Comparison of ENCODE assay signal across 8 mouse cellular contexts in the genomic region with DNA sequence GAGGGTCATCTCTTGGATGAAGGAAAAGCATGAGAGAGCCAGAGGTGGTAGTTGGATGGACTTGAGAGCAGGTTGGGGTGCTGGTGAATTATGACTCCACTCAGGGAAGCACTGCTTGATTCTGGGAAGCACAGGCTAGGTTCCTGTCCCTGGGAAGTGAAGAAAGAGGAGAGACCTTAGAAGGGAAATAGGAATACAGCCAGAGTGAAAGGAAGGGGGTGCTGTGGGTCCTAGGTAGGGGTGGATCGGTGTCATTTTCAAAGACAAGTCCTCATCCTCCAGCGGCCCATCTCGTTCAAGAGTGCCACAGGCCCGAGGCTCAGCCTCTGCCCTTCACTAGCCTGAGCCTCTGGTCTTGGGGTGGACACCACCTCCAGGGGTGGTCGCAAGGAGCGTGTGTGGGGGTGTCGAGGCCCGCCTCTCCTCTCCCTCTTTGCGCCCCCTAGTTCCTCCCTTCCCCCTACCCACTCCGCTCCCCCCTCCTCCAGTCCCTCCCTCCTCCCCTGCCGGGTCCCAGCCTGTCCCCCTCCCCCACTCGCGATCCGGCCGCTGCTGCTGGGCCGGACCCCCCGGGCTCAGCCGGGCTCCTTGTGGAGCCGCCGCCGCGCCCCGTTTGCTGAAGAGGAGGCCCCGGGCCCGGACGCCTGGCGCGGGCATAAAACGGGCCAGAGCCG. TPM values are rescaled to one million over a fixed set of nuclear protein-coding genes. Genes with fewer than 3 reads are reported as not detected.
A peak's percentile ranks its signal among the peaks of the same experiment; 100 is the strongest.
DNase-seq lines count a peak whose midpoint lies in the region; ATAC-seq lines count a peak whose summit lies in the region.

No protein-coding gene starts in this region.

- H3K4me1 ChIP-seq in forebrain, embryonic 15.5 days: peaks cover 20% of the 10 kb centered on the region

- under 1% methylated on average over 30 of the region's 30 CpGs for WGBS in forebrain, embryonic 15.5 days

- peak overlapping the region; percentile 79 for H3K9ac ChIP-seq in forebrain, embryonic 15.5 days (replicated peaks)

- intact Hi-C loops in left cerebral cortex, postnatal 4 days (cut with DNase I): no loop called here

- H3K4me2 ChIP-seq in forebrain, embryonic 15.5 days (replicated peaks): peak overlapping the region; percentile 90

- peak; percentile 62 for DNase-seq in adrenal gland, postnatal 14 days
- no peak for DNase-seq in adrenal gland, adult 2 months
- peak; percentile 66 for DNase-seq in left cerebral cortex, postnatal 4 days
- DNase-seq in left cerebral cortex, adult 11 months (ENCODE audit: low spot score): no peak
- DNase-seq in mesoderm, embryonic 11.5 days (ENCODE audit: low read depth, low spot score): peak; percentile 46
- DNase-seq in spleen, postnatal 36 days (ENCODE audit: low spot score in 2 of 2): no peak
- DNase-seq in retina, embryonic 14.5 days (ENCODE audit: low spot score): no peak

- ATAC-seq in forebrain, embryonic 15.5 days (replicated peaks): peak; percentile 49

- H3K27me3 ChIP-seq in forebrain, embryonic 15.5 days: peaks cover 22% of the 10 kb centered on the region

- no peaks in the 10 kb centered on the region for H3K9me3 ChIP-seq in forebrain, embryonic 15.5 days

- peak overlapping the region; percentile 44 for H3K27ac ChIP-seq in forebrain, embryonic 15.5 days (replicated peaks)

- H3K4me3 ChIP-seq in forebrain, embryonic 15.5 days: peak overlapping the region; percentile 74

- H3K36me3 ChIP-seq in forebrain, embryonic 15.5 days: no peaks in the 10 kb centered on the region

RNA-seq across cellular contexts. Expression of gene Chrd, which starts 0.5 kb away (rescaled TPM):
- total RNA-seq in adrenal gland, postnatal 14 days (2021): 5.2 and 5.9 TPM in 2 replicates
- total RNA-seq in adrenal gland, adult 2 months (2021): 10 to 100 TPM in 1 of 2 experiments, 1 to 10 TPM in 1; 9.1 to 19.3 TPM
- 41.4 and 43.5 TPM in 2 replicates for polyA plus RNA-seq in adrenal gland, adult 2 months (2012; rRNA removed)
- 10 to 100 TPM; 15.4 to 18.6 TPM for total RNA-seq in left cerebral cortex, postnatal 4 days (2021)
- 3.5 and 3.7 TPM in 2 replicates for polyA plus RNA-seq in forebrain, embryonic 15.5 days (2015; fragmentation: Nextera tagmentation; extraction: Ambion mirVana)

RNA-seq across cellular contexts. Expression of gene Thpo, which starts 1.9 kb away (rescaled TPM):
- total RNA-seq in adrenal gland, postnatal 14 days (2021): 0.71 and 2.8 TPM in 2 replicates
- total RNA-seq in adrenal gland, adult 2 months (2021): 1 to 10 TPM; 1.2 to 6.4 TPM
- polyA plus RNA-seq in adrenal gland, adult 2 months (2012; rRNA removed): 9.7 and 15.3 TPM in 2 replicates
- total RNA-seq in left cerebral cortex, postnatal 4 days (2021): 1 to 10 TPM; 1.2 to 2.3 TPM
- 0.80 and 0.91 TPM in 2 replicates for polyA plus RNA-seq in forebrain, embryonic 15.5 days (2015; fragmentation: Nextera tagmentation; extraction: Ambion mirVana)

RNA-seq across cellular contexts. Expression of gene Clcn2, which starts 14.8 kb away (rescaled TPM):
- total RNA-seq in adrenal gland, postnatal 14 days (2021): 19.5 and 26.8 TPM in 2 replicates
- 10 to 100 TPM; 24.5 to 60.5 TPM for total RNA-seq in adrenal gland, adult 2 months (2021)
- polyA plus RNA-seq in adrenal gland, adult 2 months (2012; rRNA removed): 198 and 282 TPM in 2 replicates
- total RNA-seq in left cerebral cortex, postnatal 4 days (2021): 10 to 100 TPM; 38.8 to 40.3 TPM
- polyA plus RNA-seq in forebrain, embryonic 15.5 days (2015; fragmentation: Nextera tagmentation; extraction: Ambion mirVana): 19.2 and 19.8 TPM in 2 replicates

RNA-seq across cellular contexts. Expression of gene Polr2h, which starts 14.9 kb away (rescaled TPM):
- 33.1 and 34.3 TPM in 2 replicates for total RNA-seq in adrenal gland, postnatal 14 days (2021)
- total RNA-seq in adrenal gland, adult 2 months (2021): 10 to 100 TPM; 31.2 to 45.2 TPM
- polyA plus RNA-seq in adrenal gland, adult 2 months (2012; rRNA removed): 9.3 and 9.5 TPM in 2 replicates
- 10 to 100 TPM; 30.5 to 32.0 TPM for total RNA-seq in left cerebral cortex, postnatal 4 days (2021)
- 86.4 and 96.1 TPM in 2 replicates for polyA plus RNA-seq in forebrain, embryonic 15.5 days (2015; fragmentation: Nextera tagmentation; extraction: Ambion mirVana)

RNA-seq across cellular contexts. Expression of gene Fam131a, which starts 39.3 kb away (rescaled TPM):
- 12.5 and 12.6 TPM in 2 replicates for total RNA-seq in adrenal gland, postnatal 14 days (2021)
- 10 to 100 TPM; 10.3 to 13.3 TPM for total RNA-seq in adrenal gland, adult 2 months (2021)
- polyA plus RNA-seq in adrenal gland, adult 2 months (2012; rRNA removed): 24.9 and 29.4 TPM in 2 replicates
- 100 to 1,000 TPM; 101 to 115 TPM for total RNA-seq in left cerebral cortex, postnatal 4 days (2021)
- 51.8 and 54.4 TPM in 2 replicates for polyA plus RNA-seq in forebrain, embryonic 15.5 days (2015; fragmentation: Nextera tagmentation; extraction: Ambion mirVana)

Comparison
In these comparisons a context has a peak if more than half of its experiments do, and no peak if none do; other contexts are left out.
1. DNase-seq: peak in adrenal gland, postnatal 14 days (single experiment), left cerebral cortex, postnatal 4 days (single experiment) and mesoderm, embryonic 11.5 days (single experiment); none in adrenal gland, adult 2 months (single experiment), left cerebral cortex, adult 11 months (single experiment), spleen, postnatal 36 days (0 of 2) and retina, embryonic 14.5 days (single experiment).